Mouse (Mus musculus): Measurements from ENCODE around the gene Cgrrf1.

The Cgrrf1 gene

DNA sequence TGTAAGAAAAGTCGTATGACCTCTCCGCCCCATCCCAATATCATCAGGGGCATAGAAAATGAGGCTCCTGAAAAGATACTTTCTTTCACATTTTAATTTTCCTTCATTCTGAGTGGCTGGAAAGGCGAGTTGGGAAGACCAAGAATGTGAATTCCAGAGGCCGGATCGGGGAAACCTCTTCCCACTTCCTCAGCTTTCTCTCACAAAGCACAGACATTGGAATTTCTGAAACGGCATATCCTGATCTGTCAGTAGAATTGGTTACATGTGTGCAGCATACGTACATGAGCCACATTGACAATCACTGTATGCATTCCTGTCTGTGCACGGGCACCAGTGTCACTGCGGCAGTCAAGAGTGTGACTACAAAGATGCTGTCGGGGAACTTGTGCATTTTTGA lies 62.0 kb downstream of the Cgrrf1 start:
- no peak for DNase-seq (ENCODE audit: low spot score in 2 of 2)

DNA sequence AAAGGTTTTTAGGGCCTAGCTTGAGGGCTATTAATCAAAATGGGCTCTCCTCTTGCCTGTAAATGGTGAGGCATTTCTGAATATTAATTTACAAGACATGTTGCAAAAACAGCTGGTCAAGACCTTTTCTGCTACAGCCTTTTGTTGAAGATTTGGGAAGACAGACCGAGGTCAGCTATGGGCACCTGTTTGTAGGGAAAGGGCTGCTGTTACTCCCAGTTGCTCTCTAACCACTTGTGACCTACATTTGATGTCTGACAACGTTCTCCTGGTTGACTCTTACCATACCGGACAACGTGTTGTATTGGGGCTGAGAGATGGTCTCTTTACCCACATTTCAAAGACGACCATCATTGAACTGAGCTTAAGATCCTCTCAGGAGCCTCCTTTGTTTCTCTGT lies 66.0 kb downstream of the Cgrrf1 start:
- no peak for DNase-seq (ENCODE audit: low spot score in 2 of 2)

DNA sequence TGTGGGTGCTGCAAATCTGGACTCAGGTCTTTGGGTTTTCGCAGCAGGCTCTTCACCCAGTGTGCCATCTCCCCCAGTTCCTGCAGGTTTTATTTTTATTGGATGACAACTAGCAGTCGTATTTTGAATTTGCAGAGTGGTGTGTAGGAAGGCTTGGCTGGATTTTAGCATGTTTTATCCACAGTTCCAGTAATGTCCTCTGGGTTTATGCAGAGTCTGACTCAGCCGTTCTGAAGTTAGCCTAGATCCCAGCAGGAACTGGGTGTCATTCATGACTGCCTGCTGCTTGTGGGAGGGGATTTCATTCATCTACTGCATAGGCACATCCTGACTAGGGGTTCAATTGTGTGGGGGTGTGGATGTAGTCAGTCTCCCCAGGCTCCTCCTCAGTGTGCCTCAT lies 66.7 kb downstream of the Cgrrf1 start:
- DNase-seq (ENCODE audit: low spot score in 2 of 2) = peak; percentile 74 to 75

DNA sequence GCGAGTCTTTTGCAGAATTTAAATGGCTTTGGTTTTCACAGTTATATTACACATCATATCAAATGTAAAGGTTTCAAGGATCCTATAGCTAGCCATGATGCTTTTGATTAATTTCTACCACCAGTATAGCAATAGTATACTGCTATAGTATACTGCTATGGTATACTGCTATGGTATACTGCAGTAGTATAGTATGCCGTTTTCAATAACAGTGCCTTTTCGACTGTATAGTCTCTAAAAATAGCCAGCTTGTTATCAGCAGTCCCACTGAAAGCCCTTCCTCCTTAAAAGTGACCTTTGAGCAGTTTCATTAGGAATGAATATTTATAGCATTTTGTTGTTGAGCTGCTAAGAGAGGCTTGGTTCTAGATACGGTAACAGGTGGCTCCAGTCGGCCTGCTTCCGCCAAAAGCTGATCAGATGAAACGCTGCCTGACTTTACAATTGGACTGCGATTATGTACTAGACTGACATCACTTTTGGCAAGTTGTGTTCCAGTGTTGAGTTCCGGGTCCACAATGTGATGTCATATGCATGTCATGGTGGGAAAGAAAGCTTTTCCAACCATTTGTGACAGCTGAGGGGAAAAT lies 70.7 kb downstream of the Cgrrf1 start:
- DNase-seq (ENCODE audit: low spot score in 2 of 2) = no peak
